Mouse (Mus musculus) kidney, adult 2 months (tissue): ENCODE results near the gene Larp1. TPM values are rescaled to one million over a fixed set of nuclear protein-coding genes. Genes with fewer than 3 reads are reported as not detected.

Experiments
- DNase-seq: peaks from one replicate; pipeline ENCODE4 v3.0.0; 2021
- H3K27ac ChIP-seq: fragments of 200-500 bp; 2 replicates; pipeline ENCODE4 v1.5.1; 2012; ENCODE audit warnings: low read depth, low read length, control low read depth, inconsistent platforms; ENCODE audit not compliant: insufficient read depth
- H3K27me3 ChIP-seq: fragments of 200-500 bp; replicated peaks from 2 replicates; pipeline ENCODE4 v1.6.1; 2012; ENCODE audit warnings: mild to moderate bottlenecking, moderate library complexity, low read length, inconsistent platforms; ENCODE audit not compliant: control insufficient read depth, insufficient read depth
- H3K36me3 ChIP-seq: fragments of 200-500 bp; 2 replicates; pipeline ENCODE4 v1.6.1; 2012; ENCODE audit warnings: mild to moderate bottlenecking, moderate library complexity, low read length, inconsistent platforms; ENCODE audit not compliant: control insufficient read depth, insufficient read depth
- H3K4me1 ChIP-seq: fragments of 200-500 bp; 2 replicates; pipeline ENCODE4 v1.6.1; 2011; ENCODE audit warnings: low read length; ENCODE audit not compliant: control insufficient read depth, insufficient read depth
- H3K4me3 ChIP-seq: fragments of 200-500 bp; 2 replicates; pipeline ENCODE4 v1.5.1; 2011; ENCODE audit warnings: mild to moderate bottlenecking, low read depth, low read length, control low read depth; ENCODE audit not compliant: insufficient read depth
- CTCF ChIP-seq: fragments of 200-500 bp; conservative IDR thresholded peaks from 2 replicates; pipeline ENCODE4 v1.5.1; 2011; ENCODE audit warnings: low read depth, mild to moderate bottlenecking, control low read depth, low read length, moderate library complexity, mixed read lengths; ENCODE audit not compliant: insufficient read depth, insufficient read length
- POLR2A ChIP-seq: fragments of 200-500 bp; IDR thresholded peaks from one replicate; pipeline ENCODE4 v1.6.1; 2011; ENCODE audit warnings: low read depth, low read length, control low read depth
- WGBS: fragments of 180-500 bp; shearing (Covaris S2); methylation state at CpG from one replicate; pipeline ENCODE4 v1.1.7; 2018; 5-methylcytosine and 5-hydroxymethylcytosine counted together
- polyA plus RNA-seq: library from polyadenylated mRNA; depleted of rRNA; stranded (reverse); fragments of >200 nt; gene quantifications from 2 replicates; pipeline ENCODE4 v1.2.3, GENCODE M21; 2012

Larp1 gene
- polyA plus RNA-seq, 1 experiment = 36.8 TPM

GRCm38 (mm10) chr11:58077270-58077669 lies 68.4 kb downstream of the Larp1 start:
- Histone ChIP-seq H3K4me3 (no peak overlapping the region), H3K36me3 (no peaks in the 10 kb centered on the region), H3K4me1 (no peaks in the 10 kb centered on the region), H3K27ac (no peak overlapping the region), H3K27me3 (no peaks in the 10 kb centered on the region)
- WGBS = 31% methylated on average over 4 of the region's 4 CpGs
- DNase-seq = no peak
- TF ChIP-seq POLR2A = no peak

- DNase-seq = no peak
- Histone ChIP-seq H3K27ac (no peak overlapping the region), H3K4me1 (no peaks in the 10 kb centered on the region), H3K27me3 (no peaks in the 10 kb centered on the region), H3K4me3 (no peak overlapping the region), H3K36me3 (no peaks in the 10 kb centered on the region)
- WGBS = 85% methylated on average over 6 of the region's 6 CpGs
- TF ChIP-seq POLR2A = no peak
- no peak for TF ChIP-seq CTCF
These were observed 72.9 kb downstream of the Larp1 start for GRCm38 (mm10) chr11:58081716-58082115.

DNA sequence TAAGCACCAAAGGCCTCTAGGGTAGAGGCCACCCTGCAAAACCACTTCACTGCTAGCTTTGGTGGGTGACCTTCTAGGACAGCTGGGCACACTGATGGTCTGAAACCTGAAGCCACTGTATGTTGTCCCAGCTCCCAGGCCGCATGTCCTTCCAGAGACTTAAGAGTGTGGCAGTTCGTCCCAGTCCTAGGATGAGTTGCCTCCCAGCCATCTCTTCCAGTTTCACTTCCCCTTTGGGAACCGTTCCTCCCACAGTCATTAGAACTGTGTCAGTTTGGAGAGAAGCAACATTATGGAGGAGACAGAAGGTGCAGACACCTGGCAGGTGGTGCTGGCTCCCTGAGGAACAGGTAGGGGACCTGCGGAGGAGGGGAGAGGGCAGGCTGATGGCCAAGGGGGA lies 83.7 kb downstream of the Larp1 start:
- Histone ChIP-seq H3K36me3 (no peaks in the 10 kb centered on the region), H3K4me1 (0 out of 2 replicates have a peak, but pooled peaks cover 4% of the 10 kb centered on the region), H3K27ac (no peak overlapping the region), H3K27me3 (no peaks in the 10 kb centered on the region), H3K4me3 (peak overlapping the region; percentile 36)
- TF ChIP-seq POLR2A = no peak
- TF ChIP-seq CTCF = no peak
- WGBS = 59% methylated on average over 4 of the region's 4 CpGs
- no peak for DNase-seq

DNA sequence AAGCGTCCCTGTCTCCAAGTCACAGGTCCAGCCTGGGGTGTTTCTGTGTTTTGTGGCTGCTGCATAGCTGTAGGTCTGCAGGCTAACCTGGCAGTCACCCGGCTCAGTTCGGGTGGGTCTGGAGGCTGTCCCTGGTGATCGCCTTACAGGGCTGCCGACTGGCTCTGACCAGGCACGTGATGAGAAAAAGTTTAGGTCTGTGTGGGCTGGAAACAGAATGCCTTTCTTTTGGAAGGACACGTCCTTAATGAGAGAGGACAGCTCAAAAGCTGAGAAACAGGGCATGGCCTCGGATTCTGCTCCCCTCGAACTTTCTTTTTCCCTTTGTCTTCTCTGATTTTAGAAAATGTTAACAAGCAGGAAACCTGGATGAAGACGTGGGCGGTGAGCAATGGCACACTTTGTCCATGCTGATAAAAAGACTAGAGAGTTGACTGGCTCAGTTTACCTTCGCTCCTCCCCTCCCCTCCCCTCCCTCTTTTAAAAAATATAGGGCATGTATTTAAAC lies 84.2 kb downstream of the Larp1 start, which contains the start of gene Gm12248:
Gene Gm12248 (minus strand): TSS at position 114 of the 508 bp plus-strand sequence.
- 0 out of 2 replicates have a peak, but pooled peaks cover 4% of the 10 kb centered on the region for H3K4me1 ChIP-seq
- no peak within 1 kb of the TSS for H3K27ac ChIP-seq
- H3K27me3 ChIP-seq = no peaks in the 10 kb centered on the region
- WGBS = 25% methylated on average over 12 of the region's 12 CpGs
- no peaks in the 10 kb centered on the region for H3K36me3 ChIP-seq
- DNase-seq = peak; percentile 50
- no peak for TF ChIP-seq CTCF
- TF ChIP-seq POLR2A = no peak
- H3K4me3 ChIP-seq = peak within 1 kb of the TSS; percentile 36

DNA sequence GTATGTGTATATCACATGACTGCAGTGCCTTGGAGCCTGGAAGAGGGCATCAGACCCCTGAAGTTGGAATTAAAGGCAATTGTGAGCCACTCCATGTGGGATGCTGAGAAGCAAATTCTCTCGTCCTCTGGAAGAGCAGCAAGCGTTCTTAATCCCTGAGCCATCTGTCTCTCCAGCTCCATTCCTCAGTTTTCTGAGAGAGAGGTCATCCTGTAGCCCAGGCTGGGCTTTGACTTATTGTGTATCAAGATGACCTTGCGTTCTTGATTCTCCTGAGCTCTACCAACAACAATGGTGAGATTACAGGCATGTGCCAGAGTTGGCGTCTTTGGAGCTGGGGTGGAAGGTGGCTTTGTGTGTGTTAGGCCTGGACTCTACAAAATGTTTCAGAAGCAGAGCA lies 85.9 kb downstream of the Larp1 start:
- no peaks in the 10 kb centered on the region for H3K27me3 ChIP-seq
- H3K4me3 ChIP-seq = no peak overlapping the region
- no peak overlapping the region for H3K27ac ChIP-seq
- H3K4me1 ChIP-seq = 0 out of 2 replicates have a peak, but pooled peaks cover 4% of the 10 kb centered on the region
- WGBS = 93% methylated on average over 4 of the region's 4 CpGs
- H3K36me3 ChIP-seq = no peaks in the 10 kb centered on the region
- TF ChIP-seq POLR2A = no peak
- no peak for TF ChIP-seq CTCF
- no peak for DNase-seq

GRCm38 (mm10) chr11:58095561-58095960 lies 86.7 kb downstream of the Larp1 start:
- no peak for DNase-seq
- WGBS = 86% methylated on average over 1 of the region's 1 CpGs
- no peaks in the 10 kb centered on the region for H3K27me3 ChIP-seq
- no peak overlapping the region for H3K4me3 ChIP-seq
- no peak overlapping the region for H3K27ac ChIP-seq
- no peaks in the 10 kb centered on the region for H3K36me3 ChIP-seq
- 0 out of 2 replicates have a peak, but pooled peaks cover 4% of the 10 kb centered on the region for H3K4me1 ChIP-seq
- no peak for TF ChIP-seq CTCF
- TF ChIP-seq POLR2A = no peak

DNA sequence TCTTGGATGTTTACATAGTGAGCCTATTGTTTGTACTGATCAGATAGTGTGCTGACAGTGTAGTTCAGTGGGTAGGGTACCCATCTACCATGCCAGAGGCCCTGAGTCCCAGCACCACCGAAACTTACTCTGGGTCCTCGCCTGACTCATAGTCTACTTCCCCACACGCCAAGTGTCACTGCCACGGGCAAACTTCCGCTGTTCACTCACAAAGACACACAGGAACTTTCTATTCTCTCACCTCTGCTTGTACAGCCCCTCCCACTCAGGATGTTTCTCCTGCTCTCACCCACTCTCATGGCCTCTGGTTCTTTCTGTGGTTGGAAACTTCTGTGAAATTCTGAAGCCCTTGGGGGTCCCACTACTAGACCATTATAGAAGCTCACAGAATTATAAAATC lies 87.3 kb downstream of the Larp1 start:
- H3K4me3 ChIP-seq = no peak overlapping the region
- no peaks in the 10 kb centered on the region for H3K36me3 ChIP-seq
- 0 out of 2 replicates have a peak, but pooled peaks cover 4% of the 10 kb centered on the region for H3K4me1 ChIP-seq
- TF ChIP-seq CTCF (no peak), POLR2A (no peak)
- no peak for DNase-seq
- no peak overlapping the region for H3K27ac ChIP-seq
- 67% methylated on average over 5 of the region's 5 CpGs for WGBS
- H3K27me3 ChIP-seq = no peaks in the 10 kb centered on the region
